Mouse (Mus musculus): ENCODE results near the gene Arhgef3. TPM values are rescaled to one million over a fixed set of nuclear protein-coding genes. Genes with fewer than 3 reads are reported as not detected.

The Arhgef3 gene
- total and polyA plus RNA-seq, 3 experiments: 6.7 to 15.2 (median 11.9) TPM

DNA sequence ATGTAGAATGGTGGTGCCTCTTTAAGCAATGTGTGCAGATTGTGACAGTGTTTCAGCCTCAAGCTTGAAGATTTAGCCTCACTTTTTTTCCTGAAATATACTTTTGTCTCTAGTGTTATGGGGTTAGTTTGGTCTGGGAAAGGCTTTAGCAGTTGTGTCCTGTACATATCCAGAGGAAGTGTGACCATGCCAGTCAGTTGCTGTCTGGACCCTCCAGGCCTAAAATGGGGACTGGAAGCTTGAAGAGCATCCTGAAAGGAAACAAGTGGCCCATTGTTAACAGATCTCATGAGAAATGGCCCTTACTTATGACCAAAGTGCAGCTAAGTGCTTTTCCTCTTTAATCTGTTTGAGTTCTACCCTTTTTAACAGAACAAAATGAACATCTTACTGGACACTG lies 273.9 kb downstream of the Arhgef3 start:
- Histone ChIP-seq H3K4me1 (ENCODE audit: insufficient read depth, low read depth, low read length) (peaks cover 29% of the 10 kb centered on the region), H3K4me3 (ENCODE audit: low read depth, low read length) (no peak overlapping the region)
- TF ChIP-seq GATA2 (IDR thresholded peaks at IDR 0.05; ENCODE audit: borderline replicate concordance, low read depth, low read length) (no peak), GATA1 (IDR thresholded peaks at IDR 0.05; ENCODE audit: borderline replicate concordance, low read length) (no peak), TAL1 (conservative IDR thresholded peaks at IDR 0.05; ENCODE audit: low read depth, low read length) (no peak), CTCF (IDR thresholded peaks at IDR 0.05; ENCODE audit: low read depth, low read length) (no peak), POLR2AphosphoS5 (IDR thresholded peaks at IDR 0.05; ENCODE audit: insufficient replicate concordance, low read depth, low read length) (no peak)

DNA sequence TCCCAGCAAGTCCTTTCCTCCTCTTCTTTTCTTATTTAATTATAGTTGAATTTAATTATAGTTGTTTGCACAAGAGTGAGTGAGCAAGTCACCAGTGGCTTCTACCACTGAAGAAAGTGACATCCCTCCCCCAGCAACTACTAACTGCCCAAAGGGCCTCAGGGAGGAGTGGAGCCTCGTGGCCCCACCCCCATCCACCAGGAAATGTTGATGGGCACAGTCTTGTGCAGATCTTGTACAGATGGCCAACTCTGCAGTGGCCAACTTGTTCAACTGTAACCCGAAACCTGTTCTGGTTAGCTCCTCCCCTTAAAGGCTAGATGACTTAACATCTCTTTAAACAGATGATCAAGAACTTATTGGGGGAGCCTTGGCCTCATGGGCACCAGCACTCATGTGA lies 275.0 kb downstream of the Arhgef3 start:
- TF ChIP-seq CTCF (IDR thresholded peaks at IDR 0.05; ENCODE audit: low read depth, low read length): no peak
- TF ChIP-seq GATA2 (IDR thresholded peaks at IDR 0.05; ENCODE audit: borderline replicate concordance, low read depth, low read length): no peak
- H3K4me3 ChIP-seq (ENCODE audit: low read depth, low read length): no peak overlapping the region
- H3K4me1 ChIP-seq (ENCODE audit: insufficient read depth, low read depth, low read length): peaks cover 29% of the 10 kb centered on the region
- H3K36me3 ChIP-seq (replicated peaks): peaks cover 46% of the 10 kb centered on the region
- peak; percentile 66 for ATAC-seq (ENCODE audit: extremely low read depth, insufficient number of reproducible peaks, low FRiP score, poor library complexity, severe bottlenecking)
- H3K27me3 ChIP-seq (ENCODE audit: insufficient read depth, low read length): peaks cover 4% of the 10 kb centered on the region; the same call in 1 of the 2 replicates
- no peaks in the 10 kb centered on the region for H3K9me3 ChIP-seq (replicated peaks)
- no peak for DNase-seq (ENCODE audit: low spot score)

More for the DNA sequence above, 273.9 kb downstream of the Arhgef3 start:
- H3K9me3 ChIP-seq (replicated peaks): no peaks in the 10 kb centered on the region
- H3K27me3 ChIP-seq (ENCODE audit: insufficient read depth, low read length): no peaks in the 10 kb centered on the region
- no peak for DNase-seq (ENCODE audit: low spot score)
- no peak for ATAC-seq (ENCODE audit: extremely low read depth, insufficient number of reproducible peaks, low FRiP score, poor library complexity, severe bottlenecking)
- H3K36me3 ChIP-seq (replicated peaks): peaks cover 40% of the 10 kb centered on the region

DNA sequence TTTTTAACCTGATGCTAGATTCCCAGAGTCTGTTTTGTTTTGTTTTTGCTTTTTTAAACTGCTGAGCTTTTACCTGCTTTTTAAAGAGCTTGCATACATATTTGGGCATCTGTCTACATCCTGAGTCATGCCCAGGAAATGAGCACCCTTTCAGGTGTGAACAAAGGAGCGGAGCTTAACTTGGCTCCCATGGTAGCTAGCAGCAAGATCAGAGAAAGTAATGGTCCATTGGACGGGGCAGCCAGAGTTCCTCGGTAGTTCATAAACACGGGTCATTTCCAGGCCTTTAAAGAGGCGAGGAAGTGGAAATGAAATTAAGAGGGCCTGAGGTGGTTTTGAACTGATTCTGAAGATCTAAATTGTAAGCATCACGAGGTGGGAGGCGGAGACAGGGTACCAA lies 276.0 kb downstream of the Arhgef3 start:
- DNase-seq (ENCODE audit: low spot score) (no peak), ATAC-seq (ENCODE audit: extremely low read depth, insufficient number of reproducible peaks, low FRiP score, poor library complexity, severe bottlenecking) (no peak)
- Histone ChIP-seq H3K9me3 (replicated peaks) (no peaks in the 10 kb centered on the region), H3K36me3 (replicated peaks) (peaks cover 46% of the 10 kb centered on the region), H3K4me1 (ENCODE audit: insufficient read depth, low read depth, low read length) (peaks cover 27% of the 10 kb centered on the region), H3K4me3 (ENCODE audit: low read depth, low read length) (no peak overlapping the region), H3K27me3 (ENCODE audit: insufficient read depth, low read length) (peaks cover 4% of the 10 kb centered on the region; the same call in 1 of the 2 replicates)
- no peak for TF ChIP-seq GATA2 (IDR thresholded peaks at IDR 0.05; ENCODE audit: borderline replicate concordance, low read depth, low read length)
- TF ChIP-seq CTCF (IDR thresholded peaks at IDR 0.05; ENCODE audit: low read depth, low read length): no peak
- no peak for TF ChIP-seq GATA1 (IDR thresholded peaks at IDR 0.05; ENCODE audit: borderline replicate concordance, low read length)

DNA sequence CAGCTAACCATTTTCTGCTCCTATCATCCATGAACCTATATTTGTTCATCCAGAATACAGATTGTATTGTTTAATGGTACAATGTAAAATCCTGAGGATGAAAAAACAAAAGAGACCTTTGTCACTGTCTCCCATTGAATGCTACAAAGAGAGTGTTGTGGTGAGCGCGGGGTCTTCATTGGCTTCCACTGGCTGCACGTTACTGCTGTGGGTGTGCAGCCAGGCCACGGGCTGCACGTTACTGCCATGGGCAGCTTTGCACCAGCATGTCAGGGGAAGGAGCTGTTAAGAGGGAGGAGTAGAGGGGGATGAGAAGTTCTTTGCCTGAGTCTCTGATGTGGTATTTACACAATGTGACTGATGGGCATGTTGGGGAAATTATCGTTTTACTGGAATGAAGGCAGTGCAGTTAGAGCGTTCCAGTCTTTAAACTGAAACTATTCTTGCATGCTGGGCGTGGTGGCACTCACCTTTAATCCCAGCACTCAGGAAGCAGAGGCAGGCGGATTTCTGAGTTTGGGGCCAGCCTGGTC lies 277.1 kb downstream of the Arhgef3 start:
- no peak for DNase-seq (ENCODE audit: low spot score)
- peaks cover 25% of the 10 kb centered on the region for H3K4me1 ChIP-seq (ENCODE audit: insufficient read depth, low read depth, low read length)
- H3K27me3 ChIP-seq (ENCODE audit: insufficient read depth, low read length): peaks cover 4% of the 10 kb centered on the region; the same call in 1 of the 2 replicates
- H3K4me3 ChIP-seq (ENCODE audit: low read depth, low read length): no peak overlapping the region
- H3K36me3 ChIP-seq (replicated peaks): peaks cover 47% of the 10 kb centered on the region
- ATAC-seq (ENCODE audit: extremely low read depth, insufficient number of reproducible peaks, low FRiP score, poor library complexity, severe bottlenecking): no peak
- no peaks in the 10 kb centered on the region for H3K9me3 ChIP-seq (replicated peaks)
- no peak for TF ChIP-seq GATA2 (IDR thresholded peaks at IDR 0.05; ENCODE audit: borderline replicate concordance, low read depth, low read length)
- TF ChIP-seq TAL1 (conservative IDR thresholded peaks at IDR 0.05; ENCODE audit: low read depth, low read length): no peak
- TF ChIP-seq GATA1 (IDR thresholded peaks at IDR 0.05; ENCODE audit: borderline replicate concordance, low read length): no peak
- TF ChIP-seq POLR2AphosphoS5 (IDR thresholded peaks at IDR 0.05; ENCODE audit: insufficient replicate concordance, low read depth, low read length): no peak
- TF ChIP-seq CTCF (IDR thresholded peaks at IDR 0.05; ENCODE audit: low read depth, low read length): no peak

DNA sequence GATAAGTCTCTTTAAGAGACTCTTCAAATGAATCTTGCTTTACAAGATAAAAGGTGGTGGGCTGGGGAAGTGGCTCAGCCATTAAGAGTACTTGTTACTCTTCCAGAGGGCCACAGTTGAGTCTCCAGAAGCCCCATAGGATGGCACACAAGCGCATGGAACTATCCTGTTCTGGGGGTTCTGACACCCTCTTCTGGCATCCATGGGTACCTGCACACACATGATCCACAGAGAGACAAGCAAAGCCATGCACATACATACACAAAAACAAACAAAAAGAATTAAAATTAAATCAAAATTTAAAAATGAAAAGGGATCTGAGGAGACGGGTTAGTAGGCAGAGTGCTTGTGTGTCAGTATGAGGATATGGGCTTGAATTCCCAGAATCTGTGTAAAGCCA lies 278.0 kb downstream of the Arhgef3 start:
- ATAC-seq (ENCODE audit: extremely low read depth, insufficient number of reproducible peaks, low FRiP score, poor library complexity, severe bottlenecking) (no peak), DNase-seq (ENCODE audit: low spot score) (no peak)
- Histone ChIP-seq H3K4me3 (ENCODE audit: low read depth, low read length) (no peak overlapping the region), H3K36me3 (replicated peaks) (peaks cover 47% of the 10 kb centered on the region), H3K9me3 (replicated peaks) (no peaks in the 10 kb centered on the region), H3K27me3 (ENCODE audit: insufficient read depth, low read length) (peaks cover 4% of the 10 kb centered on the region; the same call in 1 of the 2 replicates), H3K4me1 (ENCODE audit: insufficient read depth, low read depth, low read length) (peaks cover 31% of the 10 kb centered on the region)
- TF ChIP-seq TAL1 (conservative IDR thresholded peaks at IDR 0.05; ENCODE audit: low read depth, low read length) (no peak), GATA1 (IDR thresholded peaks at IDR 0.05; ENCODE audit: borderline replicate concordance, low read length) (no peak), POLR2AphosphoS5 (IDR thresholded peaks at IDR 0.05; ENCODE audit: insufficient replicate concordance, low read depth, low read length) (no peak), GATA2 (IDR thresholded peaks at IDR 0.05; ENCODE audit: borderline replicate concordance, low read depth, low read length) (no peak), CTCF (IDR thresholded peaks at IDR 0.05; ENCODE audit: low read depth, low read length) (no peak)

GRCm38 (mm10) chr14:27393806-27394205 lies 279.1 kb downstream of the Arhgef3 start:
- Histone ChIP-seq H3K36me3 (replicated peaks) (peaks cover 50% of the 10 kb centered on the region), H3K9me3 (replicated peaks) (no peaks in the 10 kb centered on the region), H3K4me1 (ENCODE audit: insufficient read depth, low read depth, low read length) (peaks cover 29% of the 10 kb centered on the region), H3K27me3 (ENCODE audit: insufficient read depth, low read length) (peaks cover 4% of the 10 kb centered on the region; the same call in 1 of the 2 replicates), H3K4me3 (ENCODE audit: low read depth, low read length) (no peak overlapping the region)
- no peak for TF ChIP-seq GATA2 (IDR thresholded peaks at IDR 0.05; ENCODE audit: borderline replicate concordance, low read depth, low read length)
- TF ChIP-seq TAL1 (conservative IDR thresholded peaks at IDR 0.05; ENCODE audit: low read depth, low read length): no peak
- TF ChIP-seq POLR2AphosphoS5 (IDR thresholded peaks at IDR 0.05; ENCODE audit: insufficient replicate concordance, low read depth, low read length): no peak
- TF ChIP-seq CTCF (IDR thresholded peaks at IDR 0.05; ENCODE audit: low read depth, low read length): no peak
- TF ChIP-seq GATA1 (IDR thresholded peaks at IDR 0.05; ENCODE audit: borderline replicate concordance, low read length): no peak
- DNase-seq (ENCODE audit: low spot score) (no peak), ATAC-seq (ENCODE audit: extremely low read depth, insufficient number of reproducible peaks, low FRiP score, poor library complexity, severe bottlenecking) (no peak)

All from G1E (cell line).